9 mouse cellular contexts compared by ENCODE assay signal in the genomic region with DNA sequence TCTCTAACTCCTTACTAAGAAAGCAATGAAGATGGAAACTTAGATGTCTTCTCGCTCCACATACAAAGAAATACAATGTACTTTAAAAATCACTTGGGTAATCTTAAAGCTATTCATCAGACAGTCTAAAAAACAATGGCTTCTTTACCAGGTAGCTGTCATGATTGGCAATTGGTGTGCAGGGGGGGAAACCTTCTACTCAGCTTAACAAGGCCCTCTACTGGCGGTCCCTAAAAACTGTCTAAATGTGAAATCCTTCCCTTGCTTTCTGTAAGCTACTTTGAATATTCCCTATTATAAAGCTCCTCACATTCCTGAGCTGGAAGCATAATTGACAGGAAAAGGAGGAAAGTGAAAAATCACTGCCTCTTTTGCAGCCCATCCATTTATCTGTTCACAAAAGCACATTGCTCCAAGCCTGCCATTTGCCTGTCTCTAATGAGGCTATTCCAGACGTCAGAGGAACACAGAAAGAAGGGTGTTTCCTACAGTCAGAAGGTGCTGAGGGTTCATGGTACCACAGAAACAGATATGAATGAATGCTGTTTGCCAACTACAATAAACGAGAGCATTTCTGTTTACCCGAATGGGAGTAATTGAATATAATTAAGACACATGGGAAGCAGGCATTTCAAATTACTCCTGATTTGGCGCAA.
A peak's percentile ranks its signal among the peaks of the same experiment; 100 is the strongest.
DNase-seq lines count a peak whose midpoint lies in the region; ATAC-seq and TF ChIP-seq lines count a peak whose summit lies in the region.
"Had no signal": no experiment of that assay in that cellular context is flagged by ENCODE, and none has a peak within 500 bp of the region (broad histone marks: within the 10 kb centered on the region; RNA-seq: fewer than 3 reads in every experiment).

No protein-coding gene starts in this region.

- TF ChIP-seq CTCF in hindbrain, postnatal 0 days (IDR thresholded peaks at IDR 0.05; ENCODE audit: low read depth) = peak; percentile 73

- H3K9ac ChIP-seq in heart, embryonic 12.5 days = no peak overlapping the region
- no peak overlapping the region for H3K9ac ChIP-seq in hindbrain, postnatal 0 days (replicated peaks; ENCODE audit: low read length)
- H3K9ac ChIP-seq: limb, embryonic 12.5 days had no signal

- no peaks in the 10 kb centered on the region for H3K9me3 ChIP-seq in heart, embryonic 12.5 days (replicated peaks)
- H3K9me3 ChIP-seq in hindbrain, postnatal 0 days (ENCODE audit: low read length) = no peaks in the 10 kb centered on the region
- H3K9me3 ChIP-seq: limb, embryonic 12.5 days had no signal

- H3K4me1 ChIP-seq in heart, embryonic 12.5 days (replicated peaks) = no peaks in the 10 kb centered on the region
- no peaks in the 10 kb centered on the region for H3K4me1 ChIP-seq in hindbrain, postnatal 0 days (ENCODE audit: insufficient read depth, low read length)
- H3K4me1 ChIP-seq: limb, embryonic 12.5 days had no signal

- no peak for ATAC-seq in heart, embryonic 12.5 days (ENCODE audit: insufficient number of reproducible peaks, low FRiP score)
- no peak for ATAC-seq in hindbrain, postnatal 0 days

- 0 out of 2 replicates have a peak, but pooled peaks cover 6% of the 10 kb centered on the region for H3K27me3 ChIP-seq in heart, embryonic 12.5 days (replicated peaks)
- no peaks in the 10 kb centered on the region for H3K27me3 ChIP-seq in hindbrain, postnatal 0 days (ENCODE audit: insufficient read depth, low read length)
- H3K27me3 ChIP-seq: limb, embryonic 12.5 days had no signal

- H3K4me3 ChIP-seq in heart, embryonic 12.5 days = no peak overlapping the region
- no peak overlapping the region for H3K4me3 ChIP-seq in hindbrain, postnatal 0 days (ENCODE audit: low read length)
- H3K4me3 ChIP-seq: limb, embryonic 12.5 days had no signal

- 63% methylated on average over 6 of the region's 6 CpGs for WGBS in heart, embryonic 12.5 days
- WGBS in hindbrain, postnatal 0 days = 37% methylated on average over 6 of the region's 6 CpGs

- no peaks in the 10 kb centered on the region for H3K36me3 ChIP-seq in heart, embryonic 12.5 days
- H3K36me3 ChIP-seq in hindbrain, postnatal 0 days (ENCODE audit: insufficient read depth, low read length) = no peaks in the 10 kb centered on the region
- H3K36me3 ChIP-seq: limb, embryonic 12.5 days had no signal

- peak; percentile 3 to 14 for DNase-seq in heart, adult 18-20 months
- DNase-seq in ES-CJ7 (ENCODE audit: low read depth, low spot score) = peak; percentile 22
- peak; percentile 56 to 63 for DNase-seq in cerebellum, postnatal 10 days
- DNase-seq in hindbrain, postnatal 0 days (ENCODE audit: low spot score) = peak; percentile 79
- DNase-seq in retina, embryonic 14.5 days (ENCODE audit: low spot score) = peak; percentile 68
- no peak for DNase-seq in natural killer cell, adult 2 months (ENCODE audit: low spot score in 2 of 2)
- no peak for DNase-seq in thymus, postnatal 25 days

- H3K27ac ChIP-seq in heart, embryonic 12.5 days (ENCODE audit: poor library complexity, severe bottlenecking) = no peak overlapping the region
- no peak overlapping the region for H3K27ac ChIP-seq in hindbrain, postnatal 0 days
- H3K27ac ChIP-seq: limb, embryonic 12.5 days had no signal

- no peak overlapping the region for H3K4me2 ChIP-seq in heart, embryonic 12.5 days
- no peak overlapping the region for H3K4me2 ChIP-seq in hindbrain, postnatal 0 days (ENCODE audit: low read depth, low read length)
- H3K4me2 ChIP-seq: limb, embryonic 12.5 days had no signal

Comparison
In these comparisons a context has a peak if more than half of its experiments do, and no peak if none do; other contexts are left out.
1. DNase-seq: peak in heart, adult 18-20 months (2 of 2), ES-CJ7 (single experiment), cerebellum, postnatal 10 days (2 of 2), hindbrain, postnatal 0 days (single experiment) and retina, embryonic 14.5 days (single experiment); none in natural killer cell, adult 2 months (0 of 2) and thymus, postnatal 25 days (single experiment).